In genomic region chr1:71570116-71570515, GRCm38 (mm10) we compare ENCODE assay signal across 25 mouse cellular contexts.
"Had no signal": no experiment of that assay in that cellular context is flagged by ENCODE, and none has a peak within 500 bp of the region (broad histone marks: within the 10 kb centered on the region; RNA-seq: fewer than 3 reads in every experiment).

No protein-coding gene starts in this region.

- DNase-seq: gastrocnemius, adult 2 months; gastrocnemius, postnatal 10 days; gastrocnemius, postnatal 25 days; heart, adult 18-20 months; heart, postnatal 14 days; heart, postnatal 36 days; kidney, adult 11 months; kidney, adult 2 months; kidney, adult 9 months; kidney, postnatal 14 days; kidney, postnatal 36 days; layer of hippocampus, adult 9-11 months; layer of hippocampus, postnatal 36 days; left cerebral cortex, postnatal 4 days had no signal

- H3K27ac ChIP-seq: gastrocnemius, adult 2 months; heart, embryonic 13.5 days; heart, embryonic 15.5 days; hindbrain, embryonic 13.5 days; hindbrain, embryonic 15.5 days; hindbrain, postnatal 0 days; kidney, embryonic 15.5 days; kidney, postnatal 0 days; limb, embryonic 13.5 days; limb, embryonic 15.5 days had no signal

- H3K4me3 ChIP-seq: gastrocnemius, adult 2 months; heart, embryonic 13.5 days; heart, embryonic 15.5 days; hindbrain, embryonic 13.5 days; hindbrain, embryonic 15.5 days; kidney, embryonic 15.5 days; limb, embryonic 13.5 days; limb, embryonic 15.5 days had no signal

- H3K4me2 ChIP-seq: heart, embryonic 11.5 days; heart, embryonic 13.5 days; heart, embryonic 15.5 days; hindbrain, embryonic 13.5 days; hindbrain, embryonic 15.5 days; kidney, embryonic 15.5 days; limb, embryonic 13.5 days; limb, embryonic 15.5 days had no signal

- H3K9ac ChIP-seq: heart, embryonic 13.5 days; heart, embryonic 15.5 days; hindbrain, embryonic 13.5 days; hindbrain, embryonic 15.5 days; kidney, embryonic 15.5 days; limb, embryonic 13.5 days; limb, embryonic 15.5 days had no signal

- H3K9me3 ChIP-seq: heart, embryonic 13.5 days; heart, embryonic 15.5 days; hindbrain, embryonic 13.5 days; hindbrain, embryonic 15.5 days; kidney, embryonic 15.5 days; limb, embryonic 13.5 days; limb, embryonic 15.5 days had no signal

- H3K4me1 ChIP-seq: hindbrain, embryonic 13.5 days; kidney, embryonic 15.5 days had no signal

- ATAC-seq: hindbrain, postnatal 0 days; intestine, embryonic 16.5 days had no signal

- H3K27me3 ChIP-seq: heart, embryonic 13.5 days; heart, embryonic 15.5 days; hindbrain, embryonic 13.5 days; hindbrain, embryonic 15.5 days; kidney, embryonic 15.5 days; limb, embryonic 13.5 days; limb, embryonic 15.5 days had no signal
